Mouse (Mus musculus) bone marrow, adult 2 months (tissue): ENCODE measurements around the gene Fgfr2.

Experiments
- CTCF ChIP-seq: fragments of 200-500 bp; IDR thresholded peaks from 2 replicates; pipeline ENCODE4 v1.5.1; 2011; ENCODE audit warnings: low read length, control low read depth; ENCODE audit not compliant: control insufficient read depth, insufficient read depth
- POLR2A ChIP-seq: fragments of 200-500 bp; IDR thresholded peaks from 2 replicates; pipeline ENCODE4 v1.6.1; 2011; ENCODE audit warnings: low read depth, mild to moderate bottlenecking, control low read depth, low read length, borderline replicate concordance; ENCODE audit not compliant: control insufficient read depth

DNA sequence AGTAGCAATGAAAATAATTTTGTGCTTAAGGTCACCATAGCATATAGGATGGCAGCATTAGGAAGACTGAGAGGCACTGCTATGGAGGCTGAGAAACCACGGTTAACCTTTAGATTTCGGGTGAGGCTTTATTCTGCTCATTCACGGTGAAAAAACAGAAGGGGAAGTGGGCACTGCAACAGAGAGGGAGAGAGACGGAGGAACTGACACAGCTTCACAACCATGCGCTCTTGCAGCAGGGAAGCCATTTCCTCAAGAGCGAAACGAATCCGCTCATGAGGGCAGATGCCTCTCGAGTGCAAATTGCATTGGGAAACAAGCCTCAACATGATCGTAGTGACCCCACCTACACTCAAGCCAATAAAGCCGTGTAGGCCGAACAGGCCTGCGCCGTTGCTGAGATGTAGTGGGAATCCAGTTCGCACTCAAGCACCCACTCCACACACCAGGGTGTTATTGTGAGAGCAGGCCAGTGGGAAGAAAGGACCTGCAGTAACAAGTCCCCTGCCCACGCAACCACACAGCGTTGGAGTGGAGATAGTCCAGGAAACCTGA is 2275.9 kb downstream of the Fgfr2 start:
- no peak for TF ChIP-seq POLR2A
- no peak for TF ChIP-seq CTCF
